Mouse (Mus musculus) Muller cell, postnatal 12 days (primary cell): ENCODE results near the gene Trim50.
"Not testable (repeated sequence)": the region's sequence is repeated elsewhere in the genome, so short reads cannot be mapped to it uniquely, and the experiment has no call there.

ENCODE experiments used
- DNase-seq: peaks from one replicate; pipeline ENCODE4 v3.0.0-alpha.2; 2015; ENCODE audit errors: inconsistent ontology term

Gene Trim50

DNA sequence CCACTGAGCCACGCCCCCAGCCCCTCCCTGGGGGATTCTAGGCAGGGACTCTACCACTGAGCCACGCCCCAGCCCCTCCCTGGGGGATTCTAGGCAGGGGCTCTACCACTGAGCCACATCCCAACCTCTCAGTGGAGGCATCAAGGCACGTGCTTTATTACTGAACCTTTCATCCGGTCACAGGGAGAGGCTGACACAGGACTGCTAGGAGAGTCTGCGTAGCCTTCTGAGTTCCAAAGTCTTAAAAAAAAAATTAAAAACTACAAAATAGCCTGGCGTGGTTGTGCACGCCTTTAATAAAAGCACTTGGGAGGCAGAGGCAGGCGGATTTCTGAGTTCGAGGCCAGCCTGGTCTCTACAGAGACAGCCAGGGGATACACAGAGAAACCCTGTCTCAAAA, 16.1 kb downstream of the Trim50 start:
- not testable (repeated sequence) for DNase-seq

DNA sequence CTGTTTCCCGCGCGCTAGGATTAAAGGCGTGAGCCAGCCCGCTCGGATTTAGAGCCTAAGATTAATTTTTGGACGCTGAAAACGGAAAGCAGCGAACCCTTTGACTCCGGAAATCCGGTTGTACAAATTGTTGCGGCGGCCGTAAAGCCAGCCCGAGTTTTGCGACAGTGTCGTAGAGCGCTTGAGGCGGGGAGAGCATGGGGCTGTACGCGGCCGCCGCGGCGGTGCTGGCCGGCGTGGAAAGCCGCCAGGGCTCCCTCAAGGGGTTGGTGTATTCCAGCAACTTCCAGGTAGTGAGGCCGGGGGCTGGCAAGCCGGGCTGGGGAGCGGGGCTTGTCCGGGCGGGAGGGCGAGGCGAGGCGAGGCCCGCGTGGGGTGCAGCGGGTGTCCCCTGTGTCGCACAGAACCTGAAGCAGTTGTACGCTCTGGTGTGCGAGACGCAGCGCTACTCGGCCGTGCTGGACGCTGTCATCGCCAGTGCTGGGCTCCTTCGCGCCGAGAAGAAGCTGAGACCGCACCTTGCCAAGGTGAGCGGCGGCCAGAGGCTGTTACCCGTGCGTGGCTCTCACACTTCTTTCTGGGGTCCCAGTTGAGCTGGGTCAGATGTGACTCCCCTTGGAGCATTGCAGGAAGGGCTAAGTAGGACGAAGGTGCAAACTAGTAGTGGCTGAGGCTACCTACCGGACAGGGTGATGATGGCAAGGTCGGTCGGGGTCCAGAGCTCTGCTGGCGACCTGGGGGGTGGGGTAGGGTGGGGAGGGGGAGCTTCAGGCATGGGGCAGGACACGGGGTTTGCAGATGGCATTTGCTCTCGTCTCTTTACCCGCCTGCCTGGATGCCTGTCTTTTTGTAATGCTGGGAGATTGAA, 16.9 kb downstream of the Trim50 start, which contains the start of gene Nsun5:
Gene Nsun5, plus strand, starts transcription at position 167 of the 868 bp plus-strand sequence.
- peak; percentile 90 for DNase-seq

DNA sequence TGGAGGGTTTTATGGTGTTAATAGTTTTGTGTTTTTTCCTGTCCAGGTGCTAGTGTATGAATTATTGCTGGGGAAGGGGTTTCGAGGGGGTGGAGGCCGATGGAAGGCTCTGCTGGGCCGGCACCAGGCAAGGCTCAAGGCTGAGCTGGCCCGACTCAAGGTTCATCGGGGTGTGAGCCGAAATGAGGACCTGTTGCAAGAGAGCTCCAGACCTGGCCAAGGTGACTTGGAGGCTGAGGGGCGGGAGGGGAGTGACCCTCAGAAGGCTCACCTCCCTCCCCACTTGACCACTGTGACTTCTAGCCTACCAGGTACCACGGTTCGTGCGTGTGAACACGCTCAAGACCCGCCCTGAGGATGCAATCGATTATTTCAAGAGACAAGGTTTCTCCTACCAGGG, 18.1 kb downstream of the Trim50 start:
- no peak for DNase-seq

DNA sequence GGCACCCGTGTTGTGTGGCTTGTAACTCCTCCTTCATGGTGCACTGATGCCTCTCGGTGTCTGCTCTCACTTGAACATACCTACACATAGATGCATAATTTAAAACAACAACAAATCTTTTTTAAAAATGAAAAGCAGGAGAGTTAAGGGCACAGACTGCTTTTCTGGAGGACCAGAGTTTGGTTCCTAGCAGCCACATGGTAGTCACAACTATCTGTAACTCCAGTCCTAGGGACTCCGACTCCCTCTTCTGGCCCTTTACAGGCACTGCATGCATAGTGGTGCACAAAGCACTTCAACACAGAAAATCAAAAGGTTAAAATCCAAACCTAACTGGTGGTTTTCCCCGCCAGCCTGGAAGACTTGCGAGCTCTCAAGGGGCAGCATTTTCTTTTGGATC, 20.5 kb downstream of the Trim50 start:
- DNase-seq: no peak

DNA sequence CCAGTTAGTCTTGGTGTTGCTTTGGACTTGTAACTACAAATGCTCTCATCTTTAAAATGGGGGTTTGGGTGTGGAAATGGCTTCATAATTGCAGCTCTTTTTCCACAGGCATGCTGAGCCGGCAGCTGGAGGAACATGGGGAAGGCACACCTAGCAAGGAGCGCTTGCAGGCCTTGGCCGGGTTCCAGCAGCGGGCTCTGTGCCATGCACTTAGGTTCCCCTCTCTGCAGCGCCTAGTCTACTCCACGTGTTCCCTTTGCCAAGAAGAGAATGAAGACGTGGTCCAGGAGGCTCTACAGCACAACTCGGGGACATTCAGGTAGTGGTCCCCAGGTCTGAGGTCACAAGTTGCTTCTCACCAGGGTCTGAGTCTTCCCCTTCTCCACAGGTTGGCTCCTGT, 22.1 kb downstream of the Trim50 start:
- DNase-seq: no peak

DNA sequence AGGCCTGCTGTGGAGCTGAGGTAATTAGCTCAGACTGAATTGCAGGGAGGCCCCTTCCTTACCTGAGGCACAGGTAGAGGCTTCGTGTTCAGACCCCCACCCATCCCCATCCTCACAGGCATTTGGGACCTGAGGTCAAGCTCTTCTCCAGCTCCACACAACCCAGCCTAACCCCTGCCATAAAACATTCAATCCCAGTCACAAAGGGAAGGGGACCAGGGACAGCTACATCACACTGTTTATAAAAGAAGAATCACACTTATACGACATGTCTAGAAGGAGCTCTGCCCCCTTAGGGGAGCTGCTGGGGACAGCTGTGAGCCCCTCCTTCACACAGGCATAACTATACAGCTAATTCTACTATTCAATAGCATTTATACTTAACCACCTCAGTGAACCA, 23.2 kb downstream of the Trim50 start:
- no peak for DNase-seq

DNA sequence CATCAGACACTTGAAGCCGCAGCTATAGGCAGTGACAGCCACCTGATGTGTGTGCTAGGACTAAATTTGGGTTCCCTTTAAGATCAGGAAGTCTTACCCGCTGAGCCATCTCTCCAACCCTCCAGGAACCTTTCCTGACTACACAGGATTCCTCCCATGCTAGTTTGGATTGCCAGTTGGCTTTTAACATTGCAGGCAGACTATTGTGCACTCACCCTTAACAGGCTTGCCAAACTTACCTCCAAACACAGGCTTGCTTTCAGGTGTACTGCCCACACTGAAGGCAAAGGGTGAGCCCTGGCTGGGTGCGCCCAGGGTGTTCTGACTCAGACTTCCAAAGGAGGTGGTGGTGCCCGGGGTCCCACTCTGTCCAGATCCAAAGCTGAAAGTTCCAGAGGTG, 27.6 kb downstream of the Trim50 start:
- DNase-seq: no peak

DNA sequence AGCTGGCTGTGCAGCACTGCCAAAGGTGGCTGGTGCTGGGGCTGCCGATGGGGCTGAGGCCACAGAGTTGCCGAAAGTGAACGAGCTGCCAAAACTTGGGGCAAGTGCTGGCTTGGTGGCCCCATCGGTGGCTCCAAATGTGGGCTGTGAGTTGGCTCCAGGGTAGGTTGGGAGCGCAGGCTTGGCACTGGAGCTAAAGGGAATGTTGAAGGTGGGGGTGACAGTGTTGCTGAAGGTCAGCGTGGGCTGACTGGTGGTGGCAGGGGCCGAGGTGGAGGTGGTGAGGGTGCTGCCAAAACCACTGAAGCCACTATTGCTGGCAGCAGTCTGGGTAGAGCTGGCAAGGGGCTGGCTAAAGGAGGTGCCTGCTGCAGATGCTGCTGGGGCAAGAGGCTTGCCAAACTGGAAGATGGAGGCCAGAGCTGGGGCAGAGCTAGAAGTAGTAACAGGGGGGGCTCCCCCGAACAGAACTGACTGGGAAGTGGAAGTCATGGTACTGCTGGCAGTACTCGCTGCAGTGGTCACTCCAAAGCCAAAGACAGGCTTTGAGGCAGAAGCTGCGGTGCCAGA, 28.3 kb downstream of the Trim50 start:
- DNase-seq: no peak

DNA sequence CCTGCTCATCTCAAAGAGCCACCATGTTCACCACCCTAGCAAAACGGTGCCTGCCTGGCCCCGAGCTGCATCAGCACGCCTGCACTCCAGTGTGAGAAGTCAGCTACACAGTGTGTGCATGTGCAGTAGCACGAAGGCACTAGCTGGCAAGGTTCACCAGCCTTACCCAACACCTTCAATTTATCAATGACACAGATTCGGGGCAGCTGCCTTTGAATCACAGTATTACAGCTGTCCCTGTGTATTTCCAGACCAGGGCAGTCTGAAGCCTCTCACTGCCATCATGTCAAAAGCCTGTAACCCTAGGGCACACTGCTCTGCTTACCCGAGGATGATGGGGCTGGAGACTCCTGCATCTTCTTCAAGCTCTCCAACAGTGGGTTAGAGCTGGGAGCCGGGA, 29.7 kb downstream of the Trim50 start:
- no peak for DNase-seq

DNA sequence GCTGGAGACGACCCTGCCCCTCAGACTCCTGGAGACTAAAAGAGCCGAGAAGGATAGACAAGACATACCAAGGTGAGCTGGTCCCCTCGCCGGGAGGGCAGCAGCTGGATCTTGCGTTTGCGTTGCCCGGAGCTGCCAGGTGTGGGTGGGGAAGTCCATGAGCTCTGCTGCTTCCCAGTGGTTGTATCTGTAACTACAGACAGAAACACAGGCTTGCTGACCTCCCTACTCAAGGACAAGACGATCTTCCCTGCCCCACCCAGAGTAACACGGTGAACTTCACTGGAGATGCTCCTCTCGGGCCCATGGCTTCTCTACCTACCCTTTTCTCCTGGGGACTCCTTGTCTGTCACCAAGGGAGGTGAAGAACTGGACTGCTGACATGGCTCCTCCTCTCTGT, 30.7 kb downstream of the Trim50 start:
- no peak for DNase-seq

DNA sequence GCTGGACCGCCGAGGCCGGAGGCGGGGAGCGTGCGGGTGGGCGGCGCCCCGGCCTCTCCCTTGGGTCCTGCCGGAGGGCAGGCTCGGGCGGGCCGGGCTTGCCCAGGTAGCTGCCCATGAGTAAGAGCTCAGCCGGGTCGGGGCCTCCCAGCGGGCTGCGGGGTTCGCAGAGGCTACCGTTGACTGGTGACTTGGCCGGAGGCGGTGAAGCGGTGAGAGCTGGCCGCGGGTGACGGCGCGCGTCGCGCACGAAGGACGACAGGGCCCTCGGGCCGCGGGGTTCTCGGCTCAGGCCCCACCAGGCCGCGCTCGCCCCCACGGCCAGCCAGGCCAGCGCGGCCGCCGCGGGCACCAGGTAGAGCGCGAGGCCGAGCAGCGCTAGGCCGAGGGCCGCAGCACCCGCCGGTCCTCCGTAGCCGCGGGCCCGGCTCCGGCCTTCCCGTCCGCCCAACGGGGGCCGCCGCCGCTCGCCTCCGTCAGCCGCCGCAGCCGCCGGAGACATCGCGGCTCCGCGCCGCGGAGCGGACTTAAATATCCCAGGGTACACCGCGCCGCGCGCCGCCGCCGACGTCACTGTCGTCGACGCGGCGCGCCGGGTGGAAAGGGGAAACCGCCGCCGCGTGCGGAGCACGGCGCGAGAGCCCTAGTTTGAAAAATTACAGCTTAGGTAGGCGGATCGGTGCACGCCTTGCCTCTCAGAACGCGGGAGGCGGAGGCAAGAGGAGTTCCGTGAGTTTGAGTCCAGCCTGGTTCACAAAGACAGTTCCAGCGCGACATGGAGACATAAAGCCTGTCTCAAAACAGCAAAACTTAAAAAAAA, 41.1 kb downstream of the Trim50 start, which contains the start of gene Pom121:
Gene Pom121, minus strand, starts transcription at position 543 of the 820 bp plus-strand sequence.
- peak; percentile 90 for DNase-seq

DNA sequence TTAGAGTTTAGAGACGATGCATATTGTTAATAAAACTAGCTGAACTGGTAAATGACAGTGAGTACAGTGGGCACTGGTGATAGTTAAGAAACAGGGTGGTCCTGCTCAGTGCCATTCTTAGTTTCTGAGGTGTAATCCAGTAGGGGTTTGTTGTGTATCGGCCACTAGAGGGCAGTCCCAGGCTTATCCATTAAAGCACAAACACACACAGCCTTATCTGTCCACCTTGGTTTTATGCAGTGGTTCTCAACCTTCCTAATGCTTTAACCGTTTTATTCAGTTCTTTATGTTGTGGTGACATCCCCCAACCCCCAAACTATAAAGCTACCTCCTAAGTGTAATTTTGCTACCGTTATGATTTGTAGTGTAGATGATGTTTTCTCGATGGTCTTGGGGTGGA, 42.7 kb downstream of the Trim50 start:
- peak; percentile 20 for DNase-seq

DNA sequence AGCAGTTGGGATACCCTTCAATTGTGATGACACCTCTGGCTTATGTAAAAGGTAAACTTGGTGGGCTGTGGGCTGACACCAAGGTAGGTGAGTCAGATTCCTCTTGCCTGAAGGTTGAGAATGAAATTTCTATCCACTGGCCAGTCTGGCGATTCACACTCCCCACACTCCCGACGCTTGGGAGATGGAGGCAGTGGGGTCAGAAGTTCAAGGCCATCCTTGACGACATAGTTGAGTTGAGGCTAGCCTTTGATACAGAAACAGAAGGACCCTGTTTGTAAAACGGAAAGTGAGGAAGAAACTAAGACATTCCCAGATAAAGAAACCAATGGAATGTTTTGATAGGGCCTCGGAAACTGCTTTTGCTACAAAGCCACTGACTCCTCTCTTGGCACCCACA, 46.3 kb downstream of the Trim50 start:
- DNase-seq: no peak

DNA sequence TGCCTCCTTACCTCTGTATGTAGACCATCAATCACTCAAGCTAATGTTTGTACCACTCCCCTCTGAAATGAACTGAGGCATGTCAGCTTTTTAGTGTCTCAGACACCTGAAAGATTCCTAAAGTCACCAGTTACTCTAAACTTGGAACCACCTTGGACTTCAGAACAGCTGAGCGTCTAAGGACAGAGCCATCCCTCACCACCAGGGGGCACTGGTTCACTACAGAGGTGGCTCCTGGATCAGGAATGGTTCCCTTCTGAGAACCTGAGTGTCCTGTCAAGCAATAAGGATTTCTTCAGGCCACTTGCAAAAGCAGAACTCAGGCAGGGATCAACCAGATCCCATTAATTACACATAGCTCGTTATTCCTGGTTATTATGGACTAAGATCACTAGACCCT, 47.1 kb downstream of the Trim50 start:
- DNase-seq: peak; percentile 75

DNA sequence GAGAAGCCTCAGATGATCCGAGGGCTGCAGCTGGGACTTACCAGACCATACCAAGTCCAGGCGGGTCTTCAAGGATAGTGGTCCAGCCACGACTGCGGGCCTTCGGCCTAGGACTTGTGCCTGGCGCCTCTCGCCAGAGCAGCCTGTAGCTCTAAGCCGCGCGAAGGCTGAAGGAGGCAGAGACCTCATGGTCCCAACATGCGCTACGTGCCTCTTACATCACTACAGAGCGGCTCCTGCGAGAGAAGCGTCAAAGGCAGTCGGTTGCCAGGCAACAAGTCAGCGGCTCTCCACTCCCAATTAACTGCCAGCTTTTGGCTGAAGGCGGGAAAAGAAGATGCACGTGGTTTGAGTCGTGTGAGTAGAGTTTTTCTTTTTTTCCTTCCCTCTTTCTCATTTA, 51.5 kb downstream of the Trim50 start:
- DNase-seq: no peak

DNA sequence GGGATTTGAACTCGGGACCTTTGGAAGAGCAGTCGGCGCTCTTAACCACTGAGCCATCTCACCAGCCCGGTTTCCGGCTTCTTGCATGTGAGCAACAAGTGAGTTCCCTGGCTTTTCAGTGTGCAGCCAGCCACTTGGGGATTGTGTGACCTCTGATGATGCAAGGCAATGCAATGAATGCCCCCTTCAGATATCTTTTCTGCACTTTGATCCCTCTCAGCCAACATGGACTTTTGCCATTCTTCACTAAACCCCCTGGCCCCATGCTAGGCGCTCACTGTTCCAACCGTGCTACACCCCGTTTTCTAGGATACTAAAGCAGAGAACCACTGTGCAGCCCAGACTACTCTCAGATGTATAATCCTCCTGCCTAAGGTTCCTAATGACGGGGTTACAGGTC, 52.3 kb downstream of the Trim50 start:
- no peak for DNase-seq

DNA sequence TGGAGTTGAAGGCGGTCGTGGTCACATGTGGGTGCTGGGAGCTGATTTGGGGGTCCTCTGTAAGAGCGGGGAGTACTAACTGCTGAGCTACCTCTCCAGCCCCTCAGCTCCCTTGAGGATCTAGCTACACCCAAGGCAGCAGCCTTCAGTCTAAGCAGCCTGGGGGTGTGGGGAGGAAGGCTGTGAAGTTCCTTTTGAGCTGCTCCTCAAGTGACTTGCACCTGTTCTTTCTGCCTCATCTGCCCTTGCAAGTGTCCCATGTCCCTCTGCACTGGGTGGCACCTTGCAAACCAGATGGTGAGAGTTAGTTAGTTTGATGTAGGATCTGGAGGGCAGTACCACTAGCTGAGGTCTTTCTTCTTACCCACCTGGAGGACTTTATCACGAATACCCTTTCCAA, 55.0 kb downstream of the Trim50 start:
- DNase-seq: no peak

DNA sequence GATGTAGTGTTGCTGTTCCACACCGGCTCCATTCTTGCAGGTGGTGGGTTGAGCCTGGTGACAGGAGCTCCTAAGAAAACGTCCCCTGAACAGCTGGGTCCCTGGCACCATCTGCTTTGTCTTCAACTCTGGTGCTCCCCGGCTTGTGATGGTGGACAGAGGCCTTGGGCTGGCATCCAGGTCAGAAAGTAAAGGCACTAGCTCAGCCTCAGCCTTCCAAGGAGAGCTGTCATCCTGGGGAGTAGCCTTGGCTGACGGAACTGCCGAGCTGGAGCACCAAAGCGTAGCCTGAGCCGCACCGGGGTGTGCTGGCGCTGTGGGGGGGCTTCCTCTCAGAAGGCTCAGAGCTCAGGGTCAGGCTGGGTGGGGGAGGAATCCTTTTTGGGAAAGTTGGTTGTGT, 57.2 kb downstream of the Trim50 start:
- DNase-seq: no peak
